Mouse (Mus musculus) ES-Bruce4 (cell line): ENCODE measurements at regions not wholly inside any gene's neighbourhood (a gene's known extent, or its start where the extent isn't known, plus 50 kb on each side); places are given as distances from the start of the nearest gene placed in this dataset.

Experiments
- CTCF ChIP-seq: IDR thresholded peaks from one replicate; pipeline ENCODE4 v1.8.1; 2011; ENCODE audit warnings: low read depth, low read length
- POLR2A ChIP-seq: IDR thresholded peaks from one replicate; pipeline ENCODE4 v1.8.1; 2011; ENCODE audit warnings: low read length; ENCODE audit not compliant: insufficient read depth

DNA sequence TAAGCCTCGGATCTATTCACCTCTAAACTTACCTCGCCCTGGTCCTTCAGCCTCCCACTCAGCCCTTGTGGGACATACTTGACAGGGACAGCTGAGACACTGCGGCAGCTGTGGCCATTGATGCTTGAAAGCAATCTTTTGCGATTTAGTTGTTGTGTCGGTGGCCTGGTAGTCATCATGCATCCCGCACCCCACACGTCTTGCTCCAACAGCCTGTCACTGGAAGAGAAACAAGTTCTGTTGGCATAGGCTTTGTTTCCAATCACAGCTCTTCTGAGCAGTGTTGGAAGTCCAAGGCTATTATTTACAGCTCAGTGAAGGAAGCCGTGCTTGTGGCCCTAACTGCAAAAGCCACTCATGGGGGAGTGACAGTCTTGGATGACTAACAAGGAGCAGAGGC, 480.2 kb upstream of the Castor2 start:
- TF ChIP-seq POLR2A, result no peak
- no peak for TF ChIP-seq CTCF
